ENCODE assay signal across 9 mouse cellular contexts in genomic region chr11:9048011-9048702, GRCm38 (mm10). TPM values are rescaled to one million over a fixed set of nuclear protein-coding genes. Genes with fewer than 3 reads are reported as not detected.
A peak's percentile ranks its signal among the peaks of the same experiment; 100 is the strongest.
DNase-seq lines count a peak whose midpoint lies in the region; ATAC-seq lines count a peak whose summit lies in the region.
"Had no signal": no experiment of that assay in that cellular context is flagged by ENCODE, and none has a peak within 500 bp of the region (broad histone marks: within the 10 kb centered on the region; RNA-seq: fewer than 3 reads in every experiment).

Gene Gm11992 (plus strand): TSS chr11:9048594.

- peak within 1 kb of the TSS; percentile 70; the same call in 1 of the 2 replicates for H3K27ac ChIP-seq in heart, embryonic 11.5 days (ENCODE audit: low read depth, low read length)
- no peak within 1 kb of the TSS for H3K27ac ChIP-seq in kidney, embryonic 16.5 days (ENCODE audit: low read length)

- no peaks in the 10 kb centered on the region for H3K36me3 ChIP-seq in heart, embryonic 11.5 days (ENCODE audit: control insufficient read depth, insufficient read depth, low read length)
- H3K36me3 ChIP-seq in kidney, embryonic 16.5 days (ENCODE audit: insufficient read depth, low read length): no peaks in the 10 kb centered on the region

- H3K27me3 ChIP-seq in heart, embryonic 11.5 days (ENCODE audit: control insufficient read depth, insufficient read depth, low read length): peaks cover 6% of the 10 kb centered on the region; the same call in 1 of the 2 replicates
- peaks cover 12% of the 10 kb centered on the region; the same call in 1 of the 2 replicates for H3K27me3 ChIP-seq in kidney, embryonic 16.5 days (ENCODE audit: insufficient read depth, low read length)

- 4% methylated on average over 21 of the region's 21 CpGs for WGBS in heart, embryonic 11.5 days (ENCODE audit: insufficient replicate concordance)
- 4% methylated on average over 21 of the region's 21 CpGs for WGBS in kidney, embryonic 16.5 days

- H3K4me2 ChIP-seq in heart, embryonic 11.5 days: peak within 1 kb of the TSS; percentile 86
- peak within 1 kb of the TSS; percentile 84 for H3K4me2 ChIP-seq in kidney, embryonic 16.5 days (replicated peaks; ENCODE audit: low read depth, low read length)

- H3K9me3 ChIP-seq in heart, embryonic 11.5 days (replicated peaks; ENCODE audit: control insufficient read depth, low read length): no peaks in the 10 kb centered on the region
- no peaks in the 10 kb centered on the region for H3K9me3 ChIP-seq in kidney, embryonic 16.5 days (ENCODE audit: low read length)

- peak within 1 kb of the TSS; percentile 16; the same call in 1 of the 2 replicates for H3K9ac ChIP-seq in heart, embryonic 11.5 days (ENCODE audit: low read depth, low read length)
- H3K9ac ChIP-seq in kidney, embryonic 16.5 days (replicated peaks; ENCODE audit: low read length): peak within 1 kb of the TSS; percentile 58

- peak; percentile 81 for ATAC-seq in erythroid progenitor cell, adult 5-6 weeks (replicated peaks; ENCODE audit: low FRiP score, poor library complexity, severe bottlenecking)
- peak; percentile 95 for ATAC-seq in heart, embryonic 11.5 days (replicated peaks; ENCODE audit: insufficient number of reproducible peaks, low FRiP score, low TSS enrichment)
- ATAC-seq in kidney, embryonic 16.5 days (ENCODE audit: low FRiP score, low TSS enrichment): peak; percentile 100

- DNase-seq in B cell, adult 2 months: peak; percentile 17 to 24
- peak; percentile 64 for DNase-seq in brain, embryonic 18.5 days (ENCODE audit: low read depth, low spot score)
- DNase-seq in liver: peak; percentile 79
- peak; percentile 26 to 35 for DNase-seq in monocyte, adult 2 months (ENCODE audit: low read depth in 1 of 2, low spot score in 2 of 2)
- DNase-seq in spleen, postnatal 14 days (ENCODE audit: low spot score in 2 of 2): peak; percentile 9 to 17

- peaks cover 7% of the 10 kb centered on the region for H3K4me1 ChIP-seq in heart, embryonic 11.5 days (ENCODE audit: control insufficient read depth, insufficient read depth, low read length)
- H3K4me1 ChIP-seq in kidney, embryonic 16.5 days (ENCODE audit: insufficient read depth, low read length): peaks cover 8% of the 10 kb centered on the region

- peak within 1 kb of the TSS; percentile 48 for H3K4me3 ChIP-seq in heart, embryonic 11.5 days (ENCODE audit: low read depth, low read length)
- peak within 1 kb of the TSS; percentile 62 for H3K4me3 ChIP-seq in kidney, embryonic 16.5 days (ENCODE audit: low read length)

RNA-seq across cellular contexts. Expression of gene Gm11992, which starts in this region (rescaled TPM):
- total RNA-seq in erythroid progenitor cell, adult 5-6 weeks (2015; ENCODE audit: low replicate concordance): not detected in 2 replicates
- total RNA-seq in erythroid progenitor cell, adult 5-6 weeks (2017; ENCODE audit: low replicate concordance): not detected in 2 replicates
- polyA plus RNA-seq in heart, embryonic 11.5 days (2014; fragmentation: Nextera tagmentation; extraction: Ambion mirVana): 2.7 TPM in 2 replicates
- 5.2 and 6.1 TPM in 2 replicates for polyA plus RNA-seq in kidney, embryonic 16.5 days (2015; fragmentation: Nextera tagmentation; extraction: Ambion mirVana)
- total RNA-seq: CH12.LX had no signal

Comparison
In these comparisons a context has a peak if more than half of its experiments do, and no peak if none do; other contexts are left out.
1. Peak in ATAC-seq in erythroid progenitor cell, adult 5-6 weeks; RNA of the gene not detected or under 1 TPM.
2. DNase-seq: peak in every context shown above with its lines; median percentile 79 in liver; 64 in brain, embryonic 18.5 days; 30 in monocyte, adult 2 months; 20 in B cell, adult 2 months; 13 in spleen, postnatal 14 days.